Mouse (Mus musculus) lung, embryonic 15.5 days (tissue): ENCODE results near the gene Prss38. TPM values are rescaled to one million over a fixed set of nuclear protein-coding genes. Genes with fewer than 3 reads are reported as not detected.

Experiments used
- ATAC-seq: fragments of 200-750 bp; cut with Nextera tagmentation; 2 replicates; pipeline ENCODE4 v1.8.0; 2017; ENCODE audit warnings: moderate number of reproducible peaks, borderline replicate concordance; ENCODE audit not compliant: low FRiP score, low TSS enrichment; ENCODE audit errors: extremely low read depth
- H3K27ac ChIP-seq: fragments of 300-500 bp; sonication (generic); 2 replicates; pipeline ENCODE4 v1.5.1; 2015; ENCODE audit warnings: moderate library complexity, mild to moderate bottlenecking, inconsistent platforms
- H3K27me3 ChIP-seq: fragments of 300-500 bp; sonication (generic); 2 replicates; pipeline ENCODE4 v1.6.1; 2015; ENCODE audit warnings: inconsistent platforms
- H3K36me3 ChIP-seq: fragments of 300-500 bp; sonication (generic); 2 replicates; pipeline ENCODE4 v1.6.1; 2015; ENCODE audit warnings: inconsistent platforms
- H3K4me1 ChIP-seq: fragments of 300-500 bp; sonication (generic); 2 replicates; pipeline ENCODE4 v1.6.1; 2015; ENCODE audit warnings: inconsistent platforms
- H3K4me2 ChIP-seq: fragments of 300-500 bp; sonication (generic); 2 replicates; pipeline ENCODE4 v1.6.1; 2015; ENCODE audit warnings: inconsistent platforms, mild to moderate bottlenecking, moderate library complexity
- H3K4me3 ChIP-seq: fragments of 300-500 bp; sonication (generic); 2 replicates; pipeline ENCODE4 v1.5.1; 2015; ENCODE audit warnings: mild to moderate bottlenecking, inconsistent platforms
- H3K9ac ChIP-seq: fragments of 300-500 bp; sonication (generic); 2 replicates; pipeline ENCODE4 v1.6.1; 2015; ENCODE audit warnings: inconsistent platforms
- H3K9me3 ChIP-seq: fragments of 300-500 bp; sonication (generic); 2 replicates; pipeline ENCODE4 v1.6.1; 2016; ENCODE audit warnings: inconsistent platforms
- WGBS: fragments of 180-500 bp; shearing (Covaris S2); methylation state at CpG from one replicate; pipeline ENCODE4 v1.1.7; 2015; 5-methylcytosine and 5-hydroxymethylcytosine counted together
- polyA plus RNA-seq: library from polyadenylated mRNA; unstranded; fragments of >200 nt; fragmentation: Nextera tagmentation; extraction: Ambion mirVana; gene quantifications from 2 replicates; pipeline ENCODE4 v1.2.1, GENCODE M21; 2015

Gene Prss38
- polyA plus RNA-seq, 1 experiment from 2014 or later, result not detected

GRCm38 (mm10) chr11:59338736-59339120 lies 36.7 kb downstream of the Prss38 start:
- ATAC-seq, result no peak
- Histone ChIP-seq H3K4me2 (no peak overlapping the region), H3K27me3 (no peaks in the 10 kb centered on the region), H3K9me3 (no peaks in the 10 kb centered on the region), H3K4me1 (peaks cover 8% of the 10 kb centered on the region), H3K9ac (no peak overlapping the region), H3K4me3 (no peak overlapping the region), H3K36me3 (no peaks in the 10 kb centered on the region), H3K27ac (no peak overlapping the region)
- WGBS, result 87% methylated on average over 2 of the region's 2 CpGs

GRCm38 (mm10) chr11:59337955-59338735 lies 37.3 kb downstream of the Prss38 start:
- Histone ChIP-seq H3K27ac (no peak overlapping the region), H3K4me1 (peaks cover 8% of the 10 kb centered on the region), H3K4me2 (no peak overlapping the region), H3K4me3 (no peak overlapping the region), H3K9me3 (no peaks in the 10 kb centered on the region), H3K9ac (no peak overlapping the region), H3K27me3 (no peaks in the 10 kb centered on the region), H3K36me3 (no peaks in the 10 kb centered on the region)
- ATAC-seq, result no peak
- WGBS, result 57% methylated on average over 13 of the region's 13 CpGs

GRCm38 (mm10) chr11:59336381-59336780 lies 39.1 kb downstream of the Prss38 start:
- H3K4me3 ChIP-seq, result no peak overlapping the region
- no peaks in the 10 kb centered on the region for H3K9me3 ChIP-seq
- peak; percentile 20; the same call in 1 of the 2 replicates for ATAC-seq
- H3K27ac ChIP-seq, result no peak overlapping the region
- H3K36me3 ChIP-seq, result no peaks in the 10 kb centered on the region
- H3K4me1 ChIP-seq, result peaks cover 8% of the 10 kb centered on the region
- no peaks in the 10 kb centered on the region for H3K27me3 ChIP-seq
- H3K4me2 ChIP-seq, result no peak overlapping the region
- 0% methylated on average over 1 of the region's 1 CpGs for WGBS
- no peak overlapping the region for H3K9ac ChIP-seq

GRCm38 (mm10) chr11:59335942-59336341 lies 39.5 kb downstream of the Prss38 start:
- H3K36me3 ChIP-seq, result no peaks in the 10 kb centered on the region
- no peak for ATAC-seq
- H3K27me3 ChIP-seq, result no peaks in the 10 kb centered on the region
- no peak overlapping the region for H3K9ac ChIP-seq
- H3K4me1 ChIP-seq, result peaks cover 8% of the 10 kb centered on the region
- H3K27ac ChIP-seq, result no peak overlapping the region
- no peak overlapping the region for H3K4me2 ChIP-seq
- 27% methylated on average over 2 of the region's 2 CpGs for WGBS
- H3K4me3 ChIP-seq, result no peak overlapping the region
- no peaks in the 10 kb centered on the region for H3K9me3 ChIP-seq

GRCm38 (mm10) chr11:59335150-59335549 lies 40.3 kb downstream of the Prss38 start:
- ATAC-seq, result no peak
- Histone ChIP-seq H3K4me3 (no peak overlapping the region), H3K4me2 (no peak overlapping the region), H3K27me3 (no peaks in the 10 kb centered on the region), H3K9me3 (no peaks in the 10 kb centered on the region), H3K27ac (no peak overlapping the region), H3K4me1 (peaks cover 8% of the 10 kb centered on the region), H3K9ac (no peak overlapping the region), H3K36me3 (no peaks in the 10 kb centered on the region)
- 65% methylated on average over 4 of the region's 4 CpGs for WGBS

- ATAC-seq, result no peak
- Histone ChIP-seq H3K9ac (no peak overlapping the region), H3K4me2 (no peak overlapping the region), H3K9me3 (no peaks in the 10 kb centered on the region), H3K36me3 (no peaks in the 10 kb centered on the region), H3K27ac (no peak overlapping the region), H3K4me1 (peaks cover 17% of the 10 kb centered on the region), H3K4me3 (no peak overlapping the region), H3K27me3 (no peaks in the 10 kb centered on the region)
- WGBS, result 37% methylated on average over 9 of the region's 9 CpGs
These were observed 42.5 kb downstream of the Prss38 start for GRCm38 (mm10) chr11:59332938-59333337.

- WGBS, result 66% methylated on average over 16 of the region's 16 CpGs
- Histone ChIP-seq H3K4me2 (no peak overlapping the region), H3K27me3 (no peaks in the 10 kb centered on the region), H3K27ac (no peak overlapping the region), H3K36me3 (no peaks in the 10 kb centered on the region), H3K9ac (no peak overlapping the region), H3K4me3 (no peak overlapping the region), H3K9me3 (no peaks in the 10 kb centered on the region), H3K4me1 (peaks cover 12% of the 10 kb centered on the region)
- ATAC-seq, result no peak
These were observed 44.1 kb downstream of the Prss38 start for GRCm38 (mm10) chr11:59331167-59331869.

- peak; percentile 32 for ATAC-seq
- no peak overlapping the region for H3K27ac ChIP-seq
- 40% methylated on average over 5 of the region's 5 CpGs for WGBS
- H3K9me3 ChIP-seq, result no peaks in the 10 kb centered on the region
- H3K4me1 ChIP-seq, result peaks cover 10% of the 10 kb centered on the region; the same call in 1 of the 2 replicates
- no peak overlapping the region for H3K9ac ChIP-seq
- H3K27me3 ChIP-seq, result no peaks in the 10 kb centered on the region
- H3K4me2 ChIP-seq, result no peak overlapping the region
- H3K4me3 ChIP-seq, result no peak overlapping the region
- H3K36me3 ChIP-seq, result no peaks in the 10 kb centered on the region
These were observed 44.9 kb downstream of the Prss38 start for GRCm38 (mm10) chr11:59330560-59330959.

- H3K9me3 ChIP-seq, result no peaks in the 10 kb centered on the region
- H3K4me3 ChIP-seq, result no peak overlapping the region
- no peak for ATAC-seq
- no peaks in the 10 kb centered on the region for H3K36me3 ChIP-seq
- H3K4me1 ChIP-seq, result peaks cover 19% of the 10 kb centered on the region
- 44% methylated on average over 6 of the region's 6 CpGs for WGBS
- H3K27ac ChIP-seq, result no peak overlapping the region
- no peak overlapping the region for H3K9ac ChIP-seq
- no peak overlapping the region for H3K4me2 ChIP-seq
- H3K27me3 ChIP-seq, result no peaks in the 10 kb centered on the region
These were observed 45.8 kb downstream of the Prss38 start for GRCm38 (mm10) chr11:59329616-59330015.

- Histone ChIP-seq H3K9me3 (no peaks in the 10 kb centered on the region), H3K9ac (no peak overlapping the region), H3K36me3 (no peaks in the 10 kb centered on the region), H3K4me2 (no peak overlapping the region), H3K27me3 (no peaks in the 10 kb centered on the region), H3K4me3 (no peak overlapping the region), H3K27ac (no peak overlapping the region), H3K4me1 (peaks cover 19% of the 10 kb centered on the region)
- 79% methylated on average over 18 of the region's 18 CpGs for WGBS
- ATAC-seq, result no peak
These were observed 47.8 kb downstream of the Prss38 start for GRCm38 (mm10) chr11:59327625-59328024.

- H3K4me1 ChIP-seq, result peaks cover 15% of the 10 kb centered on the region
- H3K4me2 ChIP-seq, result no peak overlapping the region
- H3K9ac ChIP-seq, result no peak overlapping the region
- H3K27me3 ChIP-seq, result no peaks in the 10 kb centered on the region
- H3K9me3 ChIP-seq, result no peaks in the 10 kb centered on the region
- ATAC-seq, result peak; percentile 86
- no peaks in the 10 kb centered on the region for H3K36me3 ChIP-seq
- no peak overlapping the region for H3K4me3 ChIP-seq
- H3K27ac ChIP-seq, result no peak overlapping the region
- 30% methylated on average over 5 of the region's 5 CpGs for WGBS
These were observed 50.7 kb downstream of the Prss38 start for GRCm38 (mm10) chr11:59324777-59325176.

- 70% methylated on average over 3 of the region's 3 CpGs for WGBS
- Histone ChIP-seq H3K36me3 (no peaks in the 10 kb centered on the region), H3K27me3 (no peaks in the 10 kb centered on the region), H3K4me1 (peaks cover 10% of the 10 kb centered on the region), H3K4me3 (no peak overlapping the region), H3K9ac (no peak overlapping the region), H3K9me3 (no peaks in the 10 kb centered on the region), H3K4me2 (no peak overlapping the region), H3K27ac (no peak overlapping the region)
- no peak for ATAC-seq
These were observed 52.5 kb downstream of the Prss38 start for GRCm38 (mm10) chr11:59322988-59323387.
